Mouse (Mus musculus) MEL (cell line): ENCODE measurements around the gene Ppp1r1c. TPM values are rescaled to one million over a fixed set of nuclear protein-coding genes. Genes with fewer than 3 reads are reported as not detected.

Experiments
- DNase-seq: peaks from one replicate; pipeline ENCODE4 v3.0.0; 2011; ENCODE audit warnings: low read depth, low spot score
- H3K27ac ChIP-seq: 2 replicates; pipeline ENCODE4 v1.5.1; 2012; ENCODE audit warnings: low read depth, mild to moderate bottlenecking, control low read depth, low read length, moderate library complexity; ENCODE audit not compliant: control insufficient read depth
- H3K27me3 ChIP-seq, 2 experiments: fragments of 150-350 bp in 1 of 2; sonication (generic) in 1 of 2; 2 replicates each; pipeline ENCODE4 v1.6.1; 2012; ENCODE audit warnings: low read length in 2 of 2, mild to moderate bottlenecking in 2 of 2, improper control_type of control experiment in 1 of 2, moderate library complexity in 1 of 2; ENCODE audit not compliant: insufficient read depth in 2 of 2, control insufficient read depth in 1 of 2
- H3K36me3 ChIP-seq, 2 experiments: 2 replicates each; pipeline ENCODE4 v1.6.1; 2012 to 2014; ENCODE audit warnings: low read length in 2 of 2, improper control_type of control experiment in 1 of 2, inconsistent platforms in 1 of 2, mild to moderate bottlenecking in 1 of 2; ENCODE audit not compliant: insufficient read depth in 2 of 2, control insufficient read depth in 1 of 2
- H3K4me1 ChIP-seq, 2 experiments: fragments of 150-350 bp in 1 of 2; sonication (generic) in 1 of 2; 2 replicates each; pipeline ENCODE4 v1.6.1; 2012; ENCODE audit warnings: low read length in 2 of 2, improper control_type of control experiment in 1 of 2, mild to moderate bottlenecking in 1 of 2; ENCODE audit not compliant: insufficient read depth in 2 of 2, control insufficient read depth in 1 of 2
- H3K4me3 ChIP-seq, 2 experiments: fragments of 150-350 bp in 1 of 2; sonication (generic) in 1 of 2; 2 replicates each; pipeline ENCODE4 v1.5.1; 2012; ENCODE audit warnings: low read depth in 2 of 2, low read length in 2 of 2, mild to moderate bottlenecking in 2 of 2, moderate library complexity in 2 of 2, control low read depth in 1 of 2, improper control_type of control experiment in 1 of 2; ENCODE audit not compliant: control insufficient read depth in 1 of 2, insufficient read depth in 1 of 2
- H3K79me2 ChIP-seq: 2 replicates; pipeline ENCODE4 v1.6.1; 2012; ENCODE audit warnings: mild to moderate bottlenecking, low read length, moderate library complexity; ENCODE audit not compliant: control insufficient read depth, poor library complexity, insufficient read depth
- H3K9ac ChIP-seq: 2 replicates; pipeline ENCODE4 v1.6.1; 2012; ENCODE audit warnings: low read depth, mild to moderate bottlenecking, control low read depth, low read length, moderate library complexity; ENCODE audit not compliant: control insufficient read depth, poor library complexity, severe bottlenecking
- H3K9me3 ChIP-seq: fragments of 150-350 bp; sonication (generic); replicated peaks from 2 replicates; pipeline ENCODE4 v1.6.1; 2012; ENCODE audit warnings: mild to moderate bottlenecking, low read length, improper control_type of control experiment, moderate library complexity; ENCODE audit not compliant: insufficient read depth
- BHLHE40 ChIP-seq: IDR thresholded peaks from 2 replicates; pipeline ENCODE4 v1.6.1; 2012; ENCODE audit warnings: low read depth, mild to moderate bottlenecking, inconsistent platforms, low read length, improper control_type of control experiment, borderline replicate concordance
- CHD1 ChIP-seq: IDR thresholded peaks from 2 replicates; pipeline ENCODE4 v1.6.1; 2012; ENCODE audit warnings: low read depth, mild to moderate bottlenecking, inconsistent platforms, low read length, improper control_type of control experiment
- CHD2 ChIP-seq: IDR thresholded peaks from 2 replicates; pipeline ENCODE4 v1.6.1; 2011; ENCODE audit warnings: low read length, improper control_type of control experiment
- CTCF ChIP-seq, 3 experiments: IDR thresholded peaks in 2 of 3; conservative IDR thresholded peaks in 1 of 3; 2 replicates each; pipeline ENCODE4 v1.5.1; 2011 to 2012; ENCODE audit warnings: low read length in 3 of 3, low read depth in 2 of 3, mild to moderate bottlenecking in 2 of 3, improper control_type of control experiment in 1 of 3, inconsistent platforms in 1 of 3, mixed read lengths in 1 of 3, moderate library complexity in 1 of 3; ENCODE audit not compliant: control insufficient read depth in 1 of 3, insufficient read depth in 1 of 3, poor library complexity in 1 of 3, severe bottlenecking in 1 of 3
- E2F4 ChIP-seq: IDR thresholded peaks from 2 replicates; pipeline ENCODE4 v1.6.1; 2011; ENCODE audit warnings: low read depth, low read length, improper control_type of control experiment, borderline replicate concordance
- EP300 ChIP-seq, 2 experiments: IDR thresholded peaks; 2 replicates each; pipeline ENCODE4 v1.6.1; 2011; ENCODE audit warnings: improper control_type of control experiment in 2 of 2, low read length in 2 of 2, low read depth in 1 of 2, mild to moderate bottlenecking in 1 of 2
- GATA1 ChIP-seq: IDR thresholded peaks from 2 replicates; pipeline ENCODE4 v1.6.1; 2011; ENCODE audit warnings: low read depth, low read length, improper control_type of control experiment
- HCFC1 ChIP-seq: IDR thresholded peaks from 2 replicates; pipeline ENCODE4 v1.6.1; 2012; ENCODE audit warnings: low read depth, mild to moderate bottlenecking, inconsistent platforms, low read length, improper control_type of control experiment, moderate library complexity
- JUND ChIP-seq: IDR thresholded peaks from 2 replicates; pipeline ENCODE4 v1.6.1; 2011; ENCODE audit warnings: low read depth, mild to moderate bottlenecking, improper control_type of control experiment, low read length
- KAT2A ChIP-seq: conservative IDR thresholded peaks from 2 replicates; pipeline ENCODE4 v1.6.1; 2012; ENCODE audit warnings: low read depth, low read length, improper control_type of control experiment, inconsistent platforms
- MAX ChIP-seq: IDR thresholded peaks from 2 replicates; pipeline ENCODE4 v1.6.1; 2011; ENCODE audit warnings: low read length, improper control_type of control experiment
- MAZ ChIP-seq: IDR thresholded peaks from 2 replicates; pipeline ENCODE4 v1.6.1; 2012; ENCODE audit warnings: low read depth, mild to moderate bottlenecking, inconsistent platforms, low read length, improper control_type of control experiment
- MEF2A ChIP-seq: IDR thresholded peaks from 2 replicates; pipeline ENCODE4 v1.6.1; 2014; ENCODE audit warnings: low read depth, mild to moderate bottlenecking, inconsistent platforms, low read length, improper control_type of control experiment; ENCODE audit not compliant: poor library complexity, insufficient replicate concordance, severe bottlenecking; ENCODE audit errors: extremely low read depth
- MYB ChIP-seq: IDR thresholded peaks from 2 replicates; pipeline ENCODE4 v1.6.1; 2011; ENCODE audit warnings: mild to moderate bottlenecking, low read depth, low read length, improper control_type of control experiment
- MYC ChIP-seq: IDR thresholded peaks from 2 replicates; pipeline ENCODE4 v1.6.1; 2011; ENCODE audit warnings: low read depth, mild to moderate bottlenecking, low read length, improper control_type of control experiment, moderate library complexity
- NELFE ChIP-seq: IDR thresholded peaks from 2 replicates; pipeline ENCODE4 v1.6.1; 2011; ENCODE audit warnings: low read depth, low read length, improper control_type of control experiment
- NRF1 ChIP-seq: IDR thresholded peaks from 2 replicates; pipeline ENCODE4 v1.6.1; 2014; ENCODE audit warnings: low read depth, mild to moderate bottlenecking, inconsistent platforms, low read length, improper control_type of control experiment, moderate library complexity; ENCODE audit not compliant: poor library complexity, insufficient read depth, severe bottlenecking
- POLR2AphosphoS2 ChIP-seq: IDR thresholded peaks from 2 replicates; pipeline ENCODE4 v1.6.1; 2011; ENCODE audit warnings: low read length, improper control_type of control experiment
- POLR2AphosphoS5 ChIP-seq: IDR thresholded peaks from 2 replicates; pipeline ENCODE4 v1.6.1; 2012; ENCODE audit warnings: low read depth, borderline replicate concordance, mild to moderate bottlenecking, inconsistent platforms, low read length, moderate library complexity, mixed read lengths
- SIN3A ChIP-seq: IDR thresholded peaks from 2 replicates; pipeline ENCODE4 v1.6.1; 2012; ENCODE audit warnings: low read length, improper control_type of control experiment, inconsistent platforms
- SMC3 ChIP-seq: IDR thresholded peaks from 2 replicates; pipeline ENCODE4 v1.6.1; 2011; ENCODE audit warnings: low read depth, low read length, improper control_type of control experiment
- TBP ChIP-seq: IDR thresholded peaks from 2 replicates; pipeline ENCODE4 v1.8.0; 2011; ENCODE audit warnings: low read depth, low read length, improper control_type of control experiment
- TCF12 ChIP-seq: IDR thresholded peaks from 2 replicates; pipeline ENCODE4 v1.6.1; 2014; ENCODE audit warnings: low read depth, mild to moderate bottlenecking, inconsistent platforms, low read length, improper control_type of control experiment, moderate library complexity
- UBTF ChIP-seq: IDR thresholded peaks from 2 replicates; pipeline ENCODE4 v1.6.1; 2012; ENCODE audit warnings: low read depth, mild to moderate bottlenecking, inconsistent platforms, low read length, improper control_type of control experiment, moderate library complexity, borderline replicate concordance; ENCODE audit not compliant: insufficient read depth
- USF1 ChIP-seq: IDR thresholded peaks from 2 replicates; pipeline ENCODE4 v1.6.1; 2014; ENCODE audit warnings: low read depth, mild to moderate bottlenecking, inconsistent platforms, low read length, improper control_type of control experiment, moderate library complexity
- USF2 ChIP-seq, 2 experiments: IDR thresholded peaks; 2 replicates each; pipeline ENCODE4 v1.6.1; 2011 to 2012; ENCODE audit warnings: improper control_type of control experiment in 2 of 2, low read length in 2 of 2, borderline replicate concordance in 1 of 2, inconsistent platforms in 1 of 2, low read depth in 1 of 2, mild to moderate bottlenecking in 1 of 2; ENCODE audit not compliant: insufficient read depth in 1 of 2
- ZKSCAN1 ChIP-seq: IDR thresholded peaks from 2 replicates; pipeline ENCODE4 v1.6.1; 2012; ENCODE audit warnings: low read depth, mild to moderate bottlenecking, inconsistent platforms, low read length, improper control_type of control experiment, moderate library complexity
- ZMIZ1 ChIP-seq: IDR thresholded peaks from 2 replicates; pipeline ENCODE4 v1.6.1; 2012; ENCODE audit warnings: low read depth, mild to moderate bottlenecking, inconsistent platforms, low read length, improper control_type of control experiment, moderate library complexity
- polyA plus RNA-seq, 2 experiments: library from polyadenylated mRNA; stranded (reverse) in 1 of 2; unstranded in 1 of 2; fragments of >175 nt in 1 of 2; fragments of >200 nt in 1 of 2; gene quantifications; 2 replicates each; pipeline versions ENCODE4 v1.2.1 to v1.2.4; 2012; ENCODE audit warnings: low replicate concordance in 2 of 2, low read depth in 1 of 2; ENCODE audit not compliant: insufficient read length in 2 of 2, insufficient read depth in 1 of 2, missing spikeins in 1 of 2
- total RNA-seq: library from RNA; depleted of rRNA; stranded (reverse); fragments of 300-350 nt; gene quantifications from 2 replicates; pipeline ENCODE4 v1.2.3, GENCODE M21; 2012

Gene Ppp1r1c
- total and polyA plus RNA-seq, 3 experiments: not detected

DNA sequence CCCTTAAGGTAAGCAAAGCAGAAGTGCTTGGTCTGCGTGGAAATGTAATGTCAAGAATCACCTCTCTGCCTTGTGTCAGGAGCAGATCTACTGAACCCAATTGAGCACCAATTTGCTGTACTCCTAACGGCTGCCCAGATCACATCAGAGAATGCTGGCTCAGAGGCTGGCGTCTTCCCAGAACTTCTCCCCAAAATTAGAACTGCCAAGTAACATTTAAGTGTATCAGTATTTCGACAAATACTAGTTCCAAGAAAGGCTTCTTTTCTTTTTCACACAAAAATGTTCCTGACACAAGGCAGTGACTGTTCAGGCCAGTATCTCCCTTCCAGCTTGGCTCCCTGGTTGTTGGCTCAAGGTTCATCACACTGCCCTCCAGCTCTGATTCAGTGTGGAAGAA, 52.4 kb downstream of the Ppp1r1c start:
- Histone ChIP-seq H3K4me1 (peaks cover 9 to 13% of the 10 kb centered on the region in 2 experiments), H3K9ac (no peak overlapping the region), H3K4me3 (no peak overlapping the region), H3K27ac (no peak overlapping the region), H3K36me3 (peaks cover 0 to 19% of the 10 kb centered on the region in 2 experiments; a peak in 2 of 4 replicates), H3K27me3 (no peaks in the 10 kb centered on the region), H3K9me3 (no peaks in the 10 kb centered on the region), H3K79me2 (no peaks in the 10 kb centered on the region)
- DNase-seq: no peak
- TF ChIP-seq POLR2AphosphoS2: no peak
- TF ChIP-seq E2F4: no peak
- no peak for TF ChIP-seq BHLHE40
- no peak for TF ChIP-seq KAT2A
- no peak for TF ChIP-seq EP300 (IDR thresholded peaks at IDR 0.05; ENCODE audit: low read depth in 1 of 2, low read length in 2 of 2)
- no peak for TF ChIP-seq MEF2A
- TF ChIP-seq NRF1: no peak
- no peak for TF ChIP-seq ZKSCAN1
- no peak for TF ChIP-seq USF1
- no peak for TF ChIP-seq POLR2AphosphoS5
- no peak for TF ChIP-seq UBTF
- no peak for TF ChIP-seq CHD1
- TF ChIP-seq ZMIZ1: no peak
- TF ChIP-seq NELFE: no peak
- no peak for TF ChIP-seq USF2 (IDR thresholded peaks at IDR 0.05; ENCODE audit: borderline replicate concordance in 1 of 2, insufficient read depth in 1 of 2, low read depth in 1 of 2, low read length in 2 of 2)
- TF ChIP-seq MYB: no peak

DNA sequence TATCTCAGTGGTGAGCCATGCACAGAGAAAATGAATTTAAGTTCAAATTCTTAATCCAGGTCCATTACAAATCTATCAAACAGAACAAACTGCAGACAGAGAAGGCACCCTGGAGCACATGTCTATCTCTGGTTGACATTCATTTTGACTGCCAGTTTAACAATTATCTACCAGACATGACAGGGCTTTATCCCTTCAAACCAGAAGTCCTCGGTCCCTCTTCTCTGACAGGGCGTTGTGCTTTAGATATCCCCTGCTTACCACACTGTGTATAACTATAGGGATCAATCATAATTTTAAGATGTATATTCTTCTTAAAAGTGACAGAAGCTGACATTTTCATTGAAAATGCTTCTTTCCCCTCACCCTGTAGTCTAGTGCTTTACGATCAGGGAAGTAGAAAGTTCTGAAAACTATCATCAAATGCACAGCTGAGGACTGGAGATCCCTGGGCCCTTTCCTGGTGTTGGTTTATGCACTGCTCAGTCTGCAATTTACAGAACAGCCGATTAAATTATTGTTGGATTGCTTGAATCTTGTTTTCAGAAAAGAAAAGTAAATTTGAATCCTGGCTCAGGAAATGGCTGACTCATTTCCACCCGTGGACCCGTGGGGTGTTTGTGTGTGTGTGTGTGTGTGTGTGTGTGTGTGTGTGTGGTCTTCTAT, 55.3 kb downstream of the Ppp1r1c start:
- Histone ChIP-seq H3K79me2 (no peaks in the 10 kb centered on the region), H3K4me3 (peak overlapping the region; percentile 46 to 54), H3K9ac (peak overlapping the region; percentile 53), H3K36me3 (peaks cover 0 to 21% of the 10 kb centered on the region in 2 experiments; a peak in 2 of 4 replicates), H3K27me3 (no peaks in the 10 kb centered on the region), H3K4me1 (peaks cover 9 to 13% of the 10 kb centered on the region in 2 experiments), H3K27ac (peak overlapping the region; percentile 53), H3K9me3 (no peaks in the 10 kb centered on the region)
- DNase-seq: peak; percentile 65
- TF ChIP-seq CHD2 (no peak), MEF2A (no peak), ZMIZ1 (no peak), HCFC1 (no peak), POLR2AphosphoS2 (no peak), JUND (no peak), SMC3 (no peak), TBP (no peak), MAX (peak; percentile 69; the same call in 1 of the 2 replicates), SIN3A (peak; percentile 46; the same call in 1 of the 2 replicates), NELFE (no peak), USF1 (no peak), MAZ (no peak), TCF12 (peak; percentile 85), USF2 (IDR thresholded peaks at IDR 0.05; ENCODE audit: borderline replicate concordance in 1 of 2, insufficient read depth in 1 of 2, low read depth in 1 of 2, low read length in 2 of 2) (no peak), KAT2A (no peak), CTCF (IDR thresholded peaks at IDR 0.05 in 2 of 3, conservative IDR thresholded peaks at IDR 0.05 in 1 of 3; ENCODE audit: control insufficient read depth in 1 of 3, insufficient read depth in 1 of 3, low read depth in 2 of 3, low read length in 3 of 3, poor library complexity in 1 of 3, severe bottlenecking in 1 of 3) (no peak), UBTF (no peak), GATA1 (peak; percentile 82), NRF1 (no peak), MYC (peak; percentile 78), ZKSCAN1 (no peak), POLR2AphosphoS5 (no peak)
